Mouse (Mus musculus): ENCODE data around the gene Tent5c.

The Tent5c gene

GRCm38 (mm10) chr3:100489133-100490009, at the start of gene Tent5c:
Tent5c (minus strand) TSS chr3:100489324.
- DNase-seq (ENCODE audit: low spot score in 2 of 2) = peak; percentile 96

DNA sequence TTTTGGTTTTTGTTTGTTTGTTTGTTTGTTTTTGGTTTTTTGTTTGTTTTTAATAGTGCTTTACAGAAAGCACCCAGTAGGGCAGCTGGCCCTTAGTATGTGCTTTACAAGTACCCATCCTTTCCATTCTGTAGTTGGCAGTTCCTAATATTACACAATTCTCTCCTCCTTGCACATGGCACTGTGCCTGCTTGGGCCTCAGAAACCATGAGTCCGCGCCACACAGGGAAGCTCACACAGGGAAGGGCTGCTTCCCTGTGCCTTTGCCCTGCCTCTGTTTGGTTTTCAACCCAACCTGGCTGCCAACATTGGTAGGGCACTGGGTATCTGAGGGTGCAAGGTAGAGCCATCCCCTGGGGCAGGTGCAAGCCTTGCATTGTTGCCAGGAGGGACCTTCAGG, 47.6 kb upstream of the Tent5c start:
- DNase-seq (ENCODE audit: low spot score in 2 of 2) = no peak

DNA sequence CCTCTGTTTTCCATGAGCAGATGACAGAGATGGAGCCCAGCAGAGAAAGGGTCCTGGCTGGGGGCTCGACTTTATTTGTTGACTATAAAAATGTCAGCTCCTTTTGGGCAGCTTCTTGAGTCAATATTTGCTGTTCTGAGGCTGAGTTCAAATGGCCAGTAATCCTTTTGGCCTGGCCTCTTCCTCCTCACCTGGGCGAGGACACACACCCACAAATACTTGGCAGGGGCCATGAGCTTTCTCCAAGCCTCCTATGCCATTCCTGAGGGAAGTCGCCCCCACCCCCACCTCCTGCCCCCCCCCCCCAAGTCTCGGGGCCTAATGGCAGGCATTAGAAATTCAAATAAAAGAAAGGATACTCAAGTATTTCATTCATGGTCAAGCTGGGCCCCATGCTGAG, 46.8 kb upstream of the Tent5c start:
- DNase-seq (ENCODE audit: low spot score in 2 of 2) = no peak

GRCm38 (mm10) chr3:100535298-100535697, 46.2 kb upstream of the Tent5c start:
- DNase-seq (ENCODE audit: low spot score in 2 of 2) = no peak

GRCm38 (mm10) chr3:100534394-100534793, 45.3 kb upstream of the Tent5c start:
- no peak for DNase-seq (ENCODE audit: low spot score in 2 of 2)

DNA sequence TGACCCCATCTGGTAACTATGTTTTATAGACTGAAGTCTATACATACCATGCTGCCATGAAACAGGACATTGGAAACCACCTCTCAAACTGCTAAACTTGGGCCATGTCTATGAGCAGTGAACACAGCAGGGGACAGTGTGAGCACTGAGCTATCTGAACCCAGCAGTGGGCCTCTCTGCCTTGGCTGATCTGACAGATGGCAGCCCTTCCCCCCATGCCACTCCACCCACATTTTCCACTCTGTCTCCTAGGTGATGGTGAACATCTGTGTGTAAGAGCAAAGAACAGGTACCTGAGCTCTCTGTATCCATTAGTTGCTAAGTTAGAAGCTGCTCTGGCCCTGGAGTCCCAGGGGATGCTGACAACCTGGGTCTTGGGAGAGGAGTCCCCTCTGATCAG, 44.3 kb upstream of the Tent5c start:
- no peak for DNase-seq (ENCODE audit: low spot score in 2 of 2)

- no peak for DNase-seq (ENCODE audit: low spot score in 2 of 2)
These were observed 41.8 kb upstream of the Tent5c start for GRCm38 (mm10) chr3:100530919-100531318.

DNA sequence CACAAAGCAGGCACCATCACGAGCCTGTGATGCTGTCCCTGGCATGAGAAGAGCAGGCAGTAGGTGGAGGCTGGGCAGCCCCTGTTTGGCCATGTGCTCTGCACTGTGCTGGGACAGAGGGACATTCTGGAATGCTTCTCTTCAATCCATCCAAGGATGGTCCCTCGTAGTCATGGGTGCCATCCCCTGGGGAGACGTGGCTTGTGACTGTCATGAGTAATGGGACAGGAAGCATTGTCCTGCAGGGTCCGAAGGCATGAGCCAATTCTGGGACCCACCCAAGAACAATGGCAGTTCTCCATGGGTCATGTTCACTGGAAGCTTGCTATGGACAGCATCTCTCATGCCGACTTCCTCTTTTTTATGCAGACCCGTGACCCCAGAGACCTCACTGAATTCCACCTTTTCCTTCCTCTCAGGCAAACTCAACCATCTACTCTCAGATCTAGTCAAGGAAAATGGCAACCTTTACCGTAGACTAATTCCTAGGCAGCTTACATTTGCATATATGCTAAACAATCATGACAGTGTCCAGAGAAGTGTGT, 41.2 kb upstream of the Tent5c start:
- DNase-seq (ENCODE audit: low spot score in 2 of 2) = no peak

GRCm38 (mm10) chr3:100522671-100523070, 33.5 kb upstream of the Tent5c start:
- no peak for DNase-seq (ENCODE audit: low spot score in 2 of 2)

DNA sequence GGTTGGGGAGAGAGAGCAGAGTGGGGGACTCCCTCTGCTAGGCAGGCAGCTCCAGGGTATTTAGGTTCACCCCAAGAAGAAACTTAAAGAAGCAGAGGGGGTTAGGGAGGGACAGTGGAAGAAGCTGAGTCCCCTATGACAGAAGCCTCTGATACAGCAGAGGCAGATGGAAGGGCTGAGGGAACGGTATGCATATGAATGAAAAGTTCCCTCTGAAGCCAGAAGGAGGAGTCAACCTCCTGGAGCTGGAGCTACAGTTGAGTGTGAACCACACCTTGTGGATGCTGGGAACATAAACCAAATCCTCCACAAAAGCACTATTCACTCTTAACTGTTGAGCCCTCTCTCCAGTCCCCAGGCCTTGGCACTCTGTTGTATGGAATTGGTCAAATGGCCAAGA, 32.5 kb upstream of the Tent5c start:
- no peak for DNase-seq (ENCODE audit: low spot score in 2 of 2)

- no peak for DNase-seq (ENCODE audit: low spot score in 2 of 2)
These were observed 26.6 kb upstream of the Tent5c start for GRCm38 (mm10) chr3:100515754-100516141.

- no peak for DNase-seq (ENCODE audit: low spot score in 2 of 2)
These were observed 26.1 kb upstream of the Tent5c start for GRCm38 (mm10) chr3:100515093-100515753.

DNA sequence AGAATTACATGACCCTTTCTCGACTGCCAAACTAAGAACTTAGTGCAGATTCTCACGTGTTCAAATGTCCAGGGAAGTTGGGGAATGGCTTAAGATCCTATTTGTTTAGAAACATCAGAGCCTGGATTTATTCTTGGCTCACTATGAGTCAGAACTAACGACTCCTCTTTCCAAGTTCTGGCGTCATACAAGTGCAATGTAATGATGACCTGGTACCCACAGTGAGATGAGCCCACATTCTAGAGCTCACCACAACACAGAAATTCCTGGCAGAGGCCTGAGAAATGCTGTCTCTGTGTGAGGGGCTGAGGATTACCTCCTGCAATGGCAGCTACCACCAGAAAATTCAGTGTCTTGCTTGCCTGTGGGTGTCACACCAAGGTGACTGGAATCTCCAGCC, 18.1 kb upstream of the Tent5c start:
- no peak for DNase-seq (ENCODE audit: low spot score in 2 of 2)

GRCm38 (mm10) chr3:100506715-100507114, 17.6 kb upstream of the Tent5c start:
- no peak for DNase-seq (ENCODE audit: low spot score in 2 of 2)

DNA sequence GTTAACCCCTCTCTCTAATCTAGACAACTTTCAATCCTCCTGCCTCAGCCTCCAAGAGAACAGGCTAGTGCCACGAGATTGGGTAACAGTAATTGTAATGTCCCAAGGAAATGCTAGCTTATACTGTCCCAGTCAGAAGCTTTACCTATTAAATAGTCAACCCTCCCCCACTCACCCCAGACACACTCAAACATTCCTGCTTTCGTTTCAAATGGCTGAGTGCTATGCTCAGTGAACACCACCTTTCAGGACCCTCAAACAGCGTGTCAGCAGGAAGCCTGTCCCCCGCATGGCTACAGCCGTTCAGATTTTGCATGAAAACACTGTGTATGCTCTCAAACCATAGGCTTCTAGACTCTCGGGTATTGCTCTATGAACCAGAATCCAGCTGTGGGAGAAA, 14.8 kb upstream of the Tent5c start:
- no peak for DNase-seq (ENCODE audit: low spot score in 2 of 2)

DNA sequence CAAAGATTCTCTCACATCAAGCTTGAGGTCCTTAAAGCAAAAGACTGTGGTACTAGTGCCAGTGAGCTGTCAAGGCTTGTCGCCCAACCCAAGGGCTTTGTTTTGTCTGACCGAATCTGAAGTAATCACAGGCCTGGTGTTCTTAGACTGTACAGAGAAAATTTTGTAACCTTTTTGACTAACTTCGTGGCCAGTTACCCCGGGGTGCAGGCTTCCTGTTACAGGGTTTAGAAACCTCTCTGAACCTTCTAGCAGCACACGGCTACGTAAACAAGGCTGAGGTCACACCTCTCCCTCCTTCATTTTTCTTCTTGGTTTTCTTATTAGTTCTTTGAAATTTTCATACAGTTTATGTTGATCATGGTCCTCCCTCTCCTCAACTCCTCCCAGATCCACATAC, 13.4 kb upstream of the Tent5c start:
- no peak for DNase-seq (ENCODE audit: low spot score in 2 of 2)

GRCm38 (mm10) chr3:100501899-100502298, 12.8 kb upstream of the Tent5c start:
- no peak for DNase-seq (ENCODE audit: low spot score in 2 of 2)

DNA sequence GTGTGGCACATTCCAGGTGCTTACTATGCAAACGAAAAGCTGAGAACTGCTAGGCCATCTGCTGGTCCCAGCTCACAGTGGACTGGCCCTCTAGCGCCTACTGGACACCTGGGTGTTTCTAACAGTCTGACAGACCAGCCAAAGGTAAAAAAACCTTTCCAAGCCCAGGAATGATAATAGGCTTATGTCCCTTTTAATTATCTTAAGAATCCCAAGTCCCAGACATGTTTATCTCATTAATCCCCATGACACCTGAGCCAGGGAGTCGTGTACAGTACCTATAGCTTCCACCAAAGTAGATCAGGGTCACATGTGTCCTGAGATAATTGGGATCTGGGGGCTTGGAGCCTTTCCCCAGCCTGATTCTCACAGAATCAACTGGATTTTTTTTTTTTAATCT, 7.0 kb upstream of the Tent5c start:
- DNase-seq (ENCODE audit: low spot score in 2 of 2) = no peak

DNA sequence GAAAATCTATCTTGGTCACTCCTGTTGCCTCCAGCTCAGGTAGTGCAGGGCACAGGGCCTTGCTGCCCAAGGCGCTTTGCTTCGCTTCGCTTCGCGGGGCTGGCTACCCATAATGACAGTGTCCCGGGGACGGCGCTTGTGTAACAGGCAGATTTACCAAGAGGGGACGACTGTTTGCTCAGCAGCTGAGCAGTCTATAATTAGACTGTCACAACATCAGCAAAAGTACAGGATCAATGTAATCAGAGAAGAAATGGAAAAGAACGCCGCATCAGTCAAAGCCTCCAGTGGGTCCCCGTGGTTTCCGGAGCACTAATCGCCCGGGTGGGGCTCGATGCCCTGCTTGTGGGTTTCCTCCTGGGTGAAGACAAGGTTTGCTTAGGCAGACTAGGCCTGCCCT, 6.3 kb upstream of the Tent5c start:
- no peak for DNase-seq (ENCODE audit: low spot score in 2 of 2)

GRCm38 (mm10) chr3:100494912-100495311, 5.8 kb upstream of the Tent5c start:
- no peak for DNase-seq (ENCODE audit: low spot score in 2 of 2)

DNA sequence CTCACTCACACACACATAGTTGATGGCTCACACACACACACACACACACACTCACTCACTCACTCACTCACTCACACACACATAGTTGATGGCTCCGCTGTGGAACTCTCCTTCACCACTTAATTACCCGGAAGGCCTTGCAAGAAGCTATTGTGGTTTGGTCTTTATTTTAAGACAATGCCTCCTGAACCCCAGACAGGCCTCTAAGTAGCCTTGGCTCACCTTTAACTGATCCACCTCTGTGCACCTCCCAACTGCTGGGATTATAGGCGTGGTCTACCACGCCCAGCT, 831 bp upstream of the Tent5c start:
- DNase-seq (ENCODE audit: low spot score in 2 of 2) = no peak

DNA sequence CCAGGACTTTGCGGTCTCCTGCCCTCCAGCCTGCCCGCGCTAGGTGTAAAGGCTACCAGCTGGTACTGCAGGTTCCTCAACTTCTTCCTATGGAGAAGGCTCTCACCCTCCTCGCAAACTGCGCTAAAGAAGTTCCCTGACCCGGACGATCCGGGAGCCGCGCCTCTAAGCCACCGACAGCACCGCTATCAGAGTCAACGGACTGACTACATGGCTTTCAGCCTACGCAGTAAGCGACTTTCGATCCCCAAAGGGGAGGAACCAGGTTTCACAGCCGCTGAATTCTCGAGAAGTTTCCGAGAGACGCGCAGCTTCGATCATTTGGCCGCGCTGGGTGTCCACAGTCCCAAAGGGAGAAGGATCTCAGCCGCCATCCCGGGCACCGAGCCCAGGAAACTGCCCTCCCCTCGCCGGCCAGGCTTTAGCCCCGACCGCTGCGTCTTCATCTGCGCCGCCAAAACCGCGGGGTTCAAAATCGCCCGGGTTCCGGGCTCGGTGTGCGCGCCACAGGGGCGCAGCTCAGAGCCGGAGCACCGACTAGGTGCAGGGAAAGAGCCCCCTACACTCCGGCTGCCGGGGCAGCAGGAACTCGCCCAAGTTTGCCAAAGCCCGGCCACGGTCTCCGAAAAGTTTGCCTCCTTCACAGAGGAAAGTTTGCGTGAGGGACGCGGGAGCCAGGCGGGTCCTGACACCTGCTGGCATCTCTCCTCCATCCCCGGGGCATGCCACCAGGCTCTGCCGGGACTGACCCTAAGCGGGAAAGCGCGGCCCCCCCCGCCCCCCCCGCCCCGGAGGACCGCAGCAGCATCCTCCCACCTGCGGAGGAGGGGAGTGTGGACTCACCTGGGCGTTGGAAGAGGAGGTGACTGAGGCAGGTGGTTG, 632 bp downstream of the Tent5c start:
- peak; percentile 59 to 67 for DNase-seq (ENCODE audit: low spot score in 2 of 2)

All from heart, adult 9 months (tissue).